ENCODE assay signal across 9 mouse cellular contexts in the genomic region with DNA sequence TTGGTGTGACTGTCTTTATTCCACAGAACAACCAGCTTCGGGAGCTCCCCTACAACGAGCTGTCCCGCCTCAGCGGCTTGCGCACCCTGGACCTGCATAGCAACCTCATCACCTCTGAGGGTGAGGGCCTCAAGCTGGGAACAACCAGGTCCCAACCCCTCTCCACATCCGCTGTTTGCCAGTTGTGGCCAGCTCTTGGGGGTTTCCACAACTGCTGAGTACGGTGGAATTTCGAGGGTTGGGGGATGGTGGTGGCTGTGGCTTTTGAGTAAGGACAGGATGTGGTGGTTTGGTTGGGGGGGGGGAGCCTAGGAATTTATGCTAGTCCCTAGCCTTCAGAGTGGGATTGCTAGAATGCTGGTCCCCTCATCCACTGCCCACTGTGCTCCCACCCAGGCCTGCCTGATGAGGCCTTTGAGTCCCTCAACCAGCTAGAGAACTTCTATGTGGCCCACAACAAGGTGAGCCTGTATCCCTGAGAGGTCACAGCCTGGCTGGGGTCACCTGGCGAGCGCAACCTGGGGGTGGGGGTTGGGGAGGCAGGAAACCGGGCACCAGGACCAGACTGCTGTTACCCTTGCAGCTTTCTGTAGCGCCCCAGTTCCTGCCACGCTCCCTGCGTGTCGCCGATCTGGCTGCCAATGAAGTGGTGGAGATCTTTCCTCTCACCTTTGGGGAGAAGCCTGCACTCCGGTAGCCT. TPM values are rescaled to one million over a fixed set of nuclear protein-coding genes. Genes with fewer than 3 reads are reported as not detected.
DNase-seq lines count a peak whose midpoint lies in the region; ATAC-seq and TF ChIP-seq lines count a peak whose summit lies in the region.
"Had no signal": no experiment of that assay in that cellular context is flagged by ENCODE, and none has a peak within 500 bp of the region (broad histone marks: within the 10 kb centered on the region; RNA-seq: fewer than 3 reads in every experiment).

No protein-coding gene starts in this region.

- peaks cover 6% of the 10 kb centered on the region; the same call in 1 of the 2 replicates for H3K4me1 ChIP-seq in kidney, embryonic 16.5 days (ENCODE audit: insufficient read depth, low read length)
- H3K4me1 ChIP-seq in E14TG2a.4 (replicated peaks; ENCODE audit: low read depth, low read length) = peaks cover 58% of the 10 kb centered on the region
- H3K4me1 ChIP-seq: neural tube, embryonic 13.5 days had no signal

- no peak for TF ChIP-seq CTCF in E14TG2a.4 (conservative IDR thresholded peaks at IDR 0.05; ENCODE audit: low read length)

- H3K4me3 ChIP-seq in kidney, embryonic 16.5 days (ENCODE audit: low read length) = no peak overlapping the region
- H3K4me3 ChIP-seq in E14TG2a.4 (replicated peaks; ENCODE audit: low read length) = peak overlapping the region; percentile 64
- H3K4me3 ChIP-seq: neural tube, embryonic 13.5 days had no signal

- WGBS in kidney, embryonic 16.5 days = 63% methylated on average over 17 of the region's 17 CpGs

- no peaks in the 10 kb centered on the region for H3K27me3 ChIP-seq in kidney, embryonic 16.5 days (ENCODE audit: insufficient read depth, low read length)
- H3K27me3 ChIP-seq in E14TG2a.4 (ENCODE audit: insufficient read depth, low read length) = peaks cover 34% of the 10 kb centered on the region

- peak; percentile 28 to 48 for DNase-seq in kidney, postnatal 4 days
- DNase-seq in thymus, adult 18-20 months = peak; percentile 47 to 71
- no peak for DNase-seq in layer of hippocampus, adult 18-20 months (ENCODE audit: low spot score in 2 of 2)
- no peak for DNase-seq in cerebellum, postnatal 36 days

- no peaks in the 10 kb centered on the region for H3K9me3 ChIP-seq in kidney, embryonic 16.5 days (ENCODE audit: low read length)
- no peaks in the 10 kb centered on the region for H3K9me3 ChIP-seq in E14TG2a.4 (ENCODE audit: low read length)
- H3K9me3 ChIP-seq: neural tube, embryonic 13.5 days had no signal

- no peak overlapping the region for H3K9ac ChIP-seq in kidney, embryonic 16.5 days (replicated peaks; ENCODE audit: low read length)
- H3K9ac ChIP-seq: liver, embryonic 14.5 days; neural tube, embryonic 13.5 days had no signal

- no peak overlapping the region for H3K4me2 ChIP-seq in kidney, embryonic 16.5 days (replicated peaks; ENCODE audit: low read depth, low read length)
- H3K4me2 ChIP-seq: neural tube, embryonic 13.5 days had no signal

- H3K36me3 ChIP-seq in kidney, embryonic 16.5 days (ENCODE audit: insufficient read depth, low read length) = peaks cover 5% of the 10 kb centered on the region
- H3K36me3 ChIP-seq in E14TG2a.4 (ENCODE audit: insufficient read depth, low read length) = peaks cover 6% of the 10 kb centered on the region

- H3K27ac ChIP-seq in kidney, embryonic 16.5 days (ENCODE audit: low read length) = no peak overlapping the region
- H3K27ac ChIP-seq: liver, embryonic 14.5 days; neural tube, embryonic 13.5 days had no signal

- ATAC-seq in kidney, embryonic 16.5 days (ENCODE audit: low FRiP score, low TSS enrichment) = no peak
- peak; percentile 60 for ATAC-seq in granulocyte monocyte progenitor cell, adult 5-6 weeks (replicated peaks; ENCODE audit: poor library complexity, severe bottlenecking)

RNA-seq across cellular contexts. Expression of gene Podnl1, which starts 1.6 kb away (rescaled TPM):
- polyA plus RNA-seq in kidney, embryonic 16.5 days (2015; fragmentation: Nextera tagmentation; extraction: Ambion mirVana) = 0.24 and 0.30 TPM in 2 replicates
- total RNA-seq in granulocyte monocyte progenitor cell, adult 5-6 weeks (2014; fragmentation: Nextera tagmentation) = 0.41 TPM in 1 of 2 replicates, not detected in the other
- total RNA-seq in granulocyte monocyte progenitor cell, adult 5-6 weeks (2017) = 0.26 TPM in 1 of 2 replicates, not detected in the other
- not detected for total RNA-seq in layer of hippocampus, adult 18-20 months (2021)

RNA-seq across cellular contexts. Expression of gene Cc2d1a, which starts 20.4 kb away (rescaled TPM):
- polyA plus RNA-seq in kidney, embryonic 16.5 days (2015; fragmentation: Nextera tagmentation; extraction: Ambion mirVana) = 29.0 and 31.1 TPM in 2 replicates
- 11.8 and 13.5 TPM in 2 replicates for total RNA-seq in granulocyte monocyte progenitor cell, adult 5-6 weeks (2014; fragmentation: Nextera tagmentation)
- 4.2 and 9.0 TPM in 2 replicates for total RNA-seq in granulocyte monocyte progenitor cell, adult 5-6 weeks (2017)
- total RNA-seq in layer of hippocampus, adult 18-20 months (2021) = 10 to 100 TPM; 57.4 to 61.0 TPM

RNA-seq across cellular contexts. Expression of gene 4930432K21Rik, which starts 20.5 kb away (rescaled TPM):
- 1.7 and 1.9 TPM in 2 replicates for polyA plus RNA-seq in kidney, embryonic 16.5 days (2015; fragmentation: Nextera tagmentation; extraction: Ambion mirVana)
- 1.2 TPM in 1 of 2 replicates, not detected in the other for total RNA-seq in granulocyte monocyte progenitor cell, adult 5-6 weeks (2014; fragmentation: Nextera tagmentation)
- total RNA-seq in granulocyte monocyte progenitor cell, adult 5-6 weeks (2017) = 1.2 and 1.8 TPM in 2 replicates
- 1 to 10 TPM; 3.1 to 3.2 TPM for total RNA-seq in layer of hippocampus, adult 18-20 months (2021)

RNA-seq across cellular contexts. Expression of gene Dcaf15, which starts 22.8 kb away (rescaled TPM):
- 11.0 and 11.3 TPM in 2 replicates for polyA plus RNA-seq in kidney, embryonic 16.5 days (2015; fragmentation: Nextera tagmentation; extraction: Ambion mirVana)
- 19.9 and 23.9 TPM in 2 replicates for total RNA-seq in granulocyte monocyte progenitor cell, adult 5-6 weeks (2014; fragmentation: Nextera tagmentation)
- 15.2 and 16.9 TPM in 2 replicates for total RNA-seq in granulocyte monocyte progenitor cell, adult 5-6 weeks (2017)
- 10 to 100 TPM; 16.9 to 17.6 TPM for total RNA-seq in layer of hippocampus, adult 18-20 months (2021)

RNA-seq across cellular contexts. Expression of gene Nanos3, which starts 57.7 kb away (rescaled TPM):
- 2.6 and 3.1 TPM in 2 replicates for polyA plus RNA-seq in kidney, embryonic 16.5 days (2015; fragmentation: Nextera tagmentation; extraction: Ambion mirVana)
- 3.5 and 9.6 TPM in 2 replicates for total RNA-seq in granulocyte monocyte progenitor cell, adult 5-6 weeks (2014; fragmentation: Nextera tagmentation)
- not detected in 2 replicates for total RNA-seq in granulocyte monocyte progenitor cell, adult 5-6 weeks (2017)
- 1 to 10 TPM; 2.3 to 2.7 TPM for total RNA-seq in layer of hippocampus, adult 18-20 months (2021)

Comparison
In these comparisons a context has a peak if more than half of its experiments do, and no peak if none do; other contexts are left out.
1. DNase-seq: peak in kidney, postnatal 4 days (2 of 2) and thymus, adult 18-20 months (2 of 2); none in layer of hippocampus, adult 18-20 months (0 of 2) and cerebellum, postnatal 36 days (0 of 2).
2. RNA of gene Cc2d1a, which starts 20.4 kb away (total RNA-seq): 57.4 to 61.0 TPM in layer of hippocampus, adult 18-20 months; 4.2 to 13.5 TPM in granulocyte monocyte progenitor cell, adult 5-6 weeks; every median in the first group is over 4 times any median in the second.